Mouse (Mus musculus) lung, embryonic 14.5 days (tissue): Measurements from ENCODE around the gene Cdkn2b. TPM values are rescaled to one million over a fixed set of nuclear protein-coding genes. Genes with fewer than 3 reads are reported as not detected.

Experiments used
- ATAC-seq: fragments of 200-750 bp; cut with Nextera tagmentation; 2 replicates; pipeline ENCODE4 v1.8.0; 2017; ENCODE audit warnings: mild to moderate bottlenecking, moderate TSS enrichment, moderate library complexity; ENCODE audit not compliant: insufficient read depth
- DNase-seq: peaks from one replicate; pipeline ENCODE4 v3.0.0-alpha.2; 2015
- H3K27ac ChIP-seq: fragments of 300-500 bp; sonication (generic); 2 replicates; pipeline ENCODE4 v1.5.1; 2014; ENCODE audit warnings: low read depth, mild to moderate bottlenecking, moderate library complexity
- H3K27me3 ChIP-seq: fragments of 300-500 bp; sonication (generic); 2 replicates; pipeline ENCODE4 v1.6.1; 2014; ENCODE audit warnings: low read length, control low read depth; ENCODE audit not compliant: insufficient read depth
- H3K36me3 ChIP-seq: fragments of 300-500 bp; sonication (generic); 2 replicates; pipeline ENCODE4 v1.6.1; 2014; ENCODE audit warnings: control low read depth; ENCODE audit not compliant: insufficient read depth
- H3K4me1 ChIP-seq: fragments of 300-500 bp; sonication (generic); 2 replicates; pipeline ENCODE4 v1.6.1; 2014; ENCODE audit warnings: antibody characterized with exemption, control low read depth; ENCODE audit not compliant: insufficient read depth
- H3K4me2 ChIP-seq: fragments of 300-500 bp; sonication (generic); 2 replicates; pipeline ENCODE4 v1.6.1; 2014; ENCODE audit warnings: mild to moderate bottlenecking
- H3K4me3 ChIP-seq: fragments of 300-500 bp; sonication (generic); 2 replicates; pipeline ENCODE4 v1.5.1; 2014; ENCODE audit warnings: low read depth, low read length
- H3K9ac ChIP-seq: fragments of 300-500 bp; sonication (generic); 2 replicates; pipeline ENCODE4 v1.6.1; 2014
- H3K9me3 ChIP-seq: fragments of 300-500 bp; sonication (generic); 2 replicates; pipeline ENCODE4 v1.6.1; 2016; ENCODE audit warnings: low read depth, low read length, control low read depth
- CTCF ChIP-seq: IDR thresholded peaks from 2 replicates; pipeline ENCODE4 v1.5.1; 2016; ENCODE audit warnings: antibody characterized with exemption, low read depth
- WGBS: fragments of 180-500 bp; shearing (Covaris S2); extraction: QIAGEN DNeasy Blood & Tissue Kit; methylation state at CpG from one replicate; pipeline ENCODE4 v1.1.7; 2014; 5-methylcytosine and 5-hydroxymethylcytosine counted together
- polyA plus RNA-seq: library from polyadenylated mRNA; unstranded; fragments of >200 nt; fragmentation: Nextera tagmentation; extraction: Ambion mirVana; gene quantifications from 2 replicates; pipeline ENCODE4 v1.2.1, GENCODE M21; 2014

The Cdkn2b gene
- 1.5 TPM in 2 replicates for polyA plus RNA-seq

DNA sequence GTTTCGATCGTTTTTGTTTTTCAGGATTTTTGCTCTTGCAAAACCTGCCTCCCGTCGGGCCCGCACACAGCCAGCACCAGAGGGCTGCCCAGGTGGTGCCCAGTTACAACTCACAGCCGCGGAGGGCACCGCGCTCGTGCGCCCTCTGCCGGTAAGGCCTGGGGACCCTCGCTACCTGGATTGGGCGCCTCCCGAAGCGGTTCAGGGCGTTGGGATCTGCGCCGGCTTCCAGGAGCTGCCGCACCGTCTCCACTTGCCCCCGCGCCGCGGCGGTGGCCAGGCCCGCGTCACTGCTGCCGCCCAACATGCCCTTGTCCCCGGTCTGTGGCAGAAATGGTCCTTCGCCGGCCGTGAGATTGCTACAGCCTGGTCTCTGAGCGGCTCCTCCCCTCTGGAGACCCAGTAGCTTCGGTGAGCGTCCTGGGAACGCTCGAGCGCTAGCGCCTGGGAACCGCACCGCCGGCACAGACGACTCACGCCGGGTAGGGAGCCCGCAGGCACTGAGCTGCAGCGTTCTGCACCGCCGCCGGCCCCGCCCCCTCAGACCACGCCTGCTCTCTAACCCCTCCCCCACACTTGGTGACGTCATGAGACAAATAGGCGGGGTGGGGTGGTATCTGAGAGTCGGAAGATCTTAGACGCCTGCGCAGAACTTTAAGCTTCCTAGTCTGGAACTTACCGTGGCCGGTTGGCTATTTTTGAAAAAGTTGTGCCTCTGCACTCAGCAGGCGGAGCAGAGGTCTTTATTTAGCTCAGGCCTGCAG is at the start of gene Cdkn2b:
Cdkn2b (minus strand) TSS at position 549 of the 764 bp plus-strand sequence.
- Histone ChIP-seq H3K27me3 (peaks cover 74% of the 10 kb centered on the region), H3K36me3 (no peaks in the 10 kb centered on the region), H3K9ac (no peak within 1 kb of the TSS), H3K4me3 (peak within 1 kb of the TSS; percentile 47), H3K27ac (no peak within 1 kb of the TSS), H3K4me2 (peak within 1 kb of the TSS; percentile 93), H3K9me3 (no peaks in the 10 kb centered on the region), H3K4me1 (no peaks in the 10 kb centered on the region)
- DNase-seq, result peak; percentile 84
- peak; percentile 81 for TF ChIP-seq CTCF
- peak; percentile 93 for ATAC-seq
- WGBS, result under 1% methylated on average over 61 of the region's 61 CpGs

DNA sequence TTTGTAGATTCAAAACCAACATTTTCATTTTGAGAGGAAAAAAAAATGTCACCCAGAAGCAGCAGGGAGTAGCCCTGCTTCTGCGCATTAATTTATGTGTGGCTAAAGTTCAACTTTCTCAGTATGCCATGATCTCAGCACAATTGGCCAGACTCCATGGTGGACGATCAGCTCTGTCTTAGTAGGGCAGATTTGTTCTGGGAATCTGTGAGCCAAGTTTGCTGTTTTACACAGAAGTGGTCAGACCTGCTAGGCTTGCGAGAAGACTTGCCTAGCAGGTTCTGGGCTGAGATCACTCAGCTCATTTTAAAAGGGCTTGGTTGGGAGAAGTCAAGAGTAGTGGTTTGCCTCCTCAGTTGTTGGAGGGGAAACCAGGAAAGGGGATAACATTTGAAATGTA is 49.5 kb upstream of the Cdkn2b start:
- H3K9ac ChIP-seq, result no peak overlapping the region
- no peaks in the 10 kb centered on the region for H3K4me1 ChIP-seq
- no peaks in the 10 kb centered on the region for H3K36me3 ChIP-seq
- TF ChIP-seq CTCF, result no peak
- DNase-seq (peak; percentile 80), ATAC-seq (peak; percentile 92)
- H3K27me3 ChIP-seq, result no peaks in the 10 kb centered on the region
- H3K4me2 ChIP-seq, result no peak overlapping the region
- 41% methylated on average over 3 of the region's 3 CpGs for WGBS
- H3K27ac ChIP-seq, result peak overlapping the region; percentile 55; the same call in 1 of the 2 replicates
- H3K4me3 ChIP-seq, result no peak overlapping the region
- H3K9me3 ChIP-seq, result no peaks in the 10 kb centered on the region

- no peaks in the 10 kb centered on the region for H3K27me3 ChIP-seq
- no peaks in the 10 kb centered on the region for H3K4me1 ChIP-seq
- peak overlapping the region; percentile 55; the same call in 1 of the 2 replicates for H3K27ac ChIP-seq
- no peak for ATAC-seq
- no peak overlapping the region for H3K9ac ChIP-seq
- H3K36me3 ChIP-seq, result no peaks in the 10 kb centered on the region
- no peak for TF ChIP-seq CTCF
- no peaks in the 10 kb centered on the region for H3K9me3 ChIP-seq
- no peak for DNase-seq
- H3K4me2 ChIP-seq, result no peak overlapping the region
- no peak overlapping the region for H3K4me3 ChIP-seq
- 81% methylated on average over 6 of the region's 6 CpGs for WGBS
Observed at GRCm38 (mm10) chr4:89359506-89359905, 48.7 kb upstream of the Cdkn2b start.

- no peaks in the 10 kb centered on the region for H3K27me3 ChIP-seq
- no peak overlapping the region for H3K4me2 ChIP-seq
- no peak overlapping the region for H3K9ac ChIP-seq
- H3K4me3 ChIP-seq, result no peak overlapping the region
- 45% methylated on average over 9 of the region's 9 CpGs for WGBS
- no peak overlapping the region for H3K27ac ChIP-seq
- peak; percentile 49 for TF ChIP-seq CTCF
- H3K4me1 ChIP-seq, result no peaks in the 10 kb centered on the region
- no peak for ATAC-seq
- H3K36me3 ChIP-seq, result no peaks in the 10 kb centered on the region
- no peaks in the 10 kb centered on the region for H3K9me3 ChIP-seq
- DNase-seq, result peak; percentile 33
Observed at GRCm38 (mm10) chr4:89353935-89354334, 43.1 kb upstream of the Cdkn2b start.

- 69% methylated on average over 3 of the region's 3 CpGs for WGBS
- no peak overlapping the region for H3K4me3 ChIP-seq
- H3K9me3 ChIP-seq, result no peaks in the 10 kb centered on the region
- H3K27me3 ChIP-seq, result no peaks in the 10 kb centered on the region
- no peak overlapping the region for H3K27ac ChIP-seq
- no peaks in the 10 kb centered on the region for H3K36me3 ChIP-seq
- ATAC-seq (no peak), DNase-seq (no peak)
- no peaks in the 10 kb centered on the region for H3K4me1 ChIP-seq
- H3K9ac ChIP-seq, result no peak overlapping the region
- H3K4me2 ChIP-seq, result no peak overlapping the region
- TF ChIP-seq CTCF, result no peak
Observed at GRCm38 (mm10) chr4:89353071-89353582, 42.3 kb upstream of the Cdkn2b start.

DNA sequence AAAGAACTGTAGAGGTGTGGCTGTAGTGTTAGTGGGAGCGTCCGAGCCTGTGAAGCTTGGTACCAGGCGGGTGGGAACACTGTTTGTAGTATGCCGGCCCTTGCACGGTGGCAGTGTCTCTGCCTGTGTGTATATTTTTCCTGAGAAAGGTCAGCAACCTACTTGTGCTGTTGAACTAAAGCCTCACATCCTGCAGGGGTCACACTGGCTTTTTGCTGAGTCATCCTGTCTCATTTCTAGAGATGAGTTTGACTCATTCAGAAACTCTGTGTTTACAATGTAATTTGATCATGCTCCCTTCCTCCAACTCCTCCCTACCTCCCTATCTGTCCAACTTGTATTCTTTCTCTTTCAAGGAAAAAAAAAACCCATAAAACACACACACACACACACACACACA is 40.6 kb upstream of the Cdkn2b start:
- Histone ChIP-seq H3K9me3 (no peaks in the 10 kb centered on the region), H3K36me3 (no peaks in the 10 kb centered on the region), H3K4me2 (no peak overlapping the region), H3K27ac (no peak overlapping the region), H3K4me3 (no peak overlapping the region), H3K9ac (no peak overlapping the region), H3K27me3 (no peaks in the 10 kb centered on the region), H3K4me1 (no peaks in the 10 kb centered on the region)
- TF ChIP-seq CTCF, result no peak
- no peak for DNase-seq
- WGBS, result 9% methylated on average over 5 of the region's 5 CpGs
- ATAC-seq, result no peak

DNA sequence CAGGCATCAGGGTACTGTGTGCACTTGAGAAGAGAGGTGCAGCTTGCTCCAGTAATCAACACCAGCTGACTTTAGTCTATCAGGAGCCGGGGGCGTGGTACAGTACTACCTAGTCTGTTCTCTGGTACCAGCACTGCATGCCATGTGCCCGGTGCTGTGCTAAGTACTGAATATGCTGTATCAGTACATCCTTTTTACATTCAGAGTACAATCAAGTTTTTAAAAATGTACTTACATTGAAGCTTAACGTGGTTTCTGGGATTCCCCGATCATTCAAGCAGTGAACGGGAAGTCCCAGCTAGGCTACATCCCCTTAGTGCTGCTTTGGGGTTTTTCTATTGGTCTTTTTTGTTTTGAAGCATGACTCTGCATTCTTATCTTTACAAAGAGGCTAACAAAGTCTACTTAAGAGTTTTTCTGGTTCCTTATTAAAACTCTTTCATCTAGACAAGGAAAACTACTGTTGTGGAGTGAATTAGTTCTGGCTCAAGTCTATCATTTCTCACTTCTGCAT is 40.2 kb upstream of the Cdkn2b start:
- ATAC-seq (no peak), DNase-seq (no peak)
- H3K4me1 ChIP-seq, result no peaks in the 10 kb centered on the region
- no peak overlapping the region for H3K9ac ChIP-seq
- H3K27ac ChIP-seq, result no peak overlapping the region
- H3K9me3 ChIP-seq, result no peaks in the 10 kb centered on the region
- TF ChIP-seq CTCF, result no peak
- H3K4me3 ChIP-seq, result no peak overlapping the region
- no peaks in the 10 kb centered on the region for H3K27me3 ChIP-seq
- no peaks in the 10 kb centered on the region for H3K36me3 ChIP-seq
- WGBS, result 67% methylated on average over 6 of the region's 6 CpGs
- H3K4me2 ChIP-seq, result no peak overlapping the region
